Mouse (Mus musculus) CH12.LX (cell line): ENCODE data around the gene Snx32. TPM values are rescaled to one million over a fixed set of nuclear protein-coding genes. Genes with fewer than 3 reads are reported as not detected.

ENCODE experiments used
- DNase-seq: peaks from one replicate; pipeline ENCODE4 v3.0.0-alpha.2; 2013; ENCODE audit errors: extremely low read depth
- H3K27ac ChIP-seq: 2 replicates; pipeline ENCODE4 v1.5.1; 2012; ENCODE audit warnings: low read depth, mild to moderate bottlenecking, control low read depth, moderate library complexity; ENCODE audit not compliant: insufficient read depth
- H3K27me3 ChIP-seq: replicated peaks from 2 replicates; pipeline ENCODE3; 2012; ENCODE audit warnings: inconsistent platforms
- H3K36me3 ChIP-seq, 2 experiments: replicated peaks in 1 of 2; 2 replicates each; pipeline versions ENCODE3 to v1.6.1; 2012; ENCODE audit warnings: inconsistent platforms in 1 of 2, low read length in 1 of 2, mild to moderate bottlenecking in 1 of 2, mixed read lengths in 1 of 2, moderate library complexity in 1 of 2; ENCODE audit not compliant: control insufficient read depth in 1 of 2, insufficient read depth in 1 of 2
- H3K4me1 ChIP-seq, 2 experiments: 2 replicates each; pipeline ENCODE4 v1.6.1; 2012; ENCODE audit warnings: inconsistent platforms in 1 of 2, moderate library complexity in 1 of 2; ENCODE audit not compliant: insufficient read depth in 2 of 2, control insufficient read depth in 1 of 2
- H3K4me2 ChIP-seq: 2 replicates; pipeline ENCODE4 v1.6.1; 2012; ENCODE audit warnings: low read depth, mild to moderate bottlenecking, control low read depth; ENCODE audit not compliant: poor library complexity, insufficient read depth, severe bottlenecking
- H3K4me3 ChIP-seq, 3 experiments: fragments of 150-350 bp in 1 of 3; sonication (generic) in 1 of 3; replicated peaks in 1 of 3; 2 replicates each; pipeline versions ENCODE3 to v1.5.1; 2011 to 2012; ENCODE audit warnings: low read depth in 2 of 3, low read length in 2 of 3, mild to moderate bottlenecking in 2 of 3, moderate library complexity in 2 of 3, control low read depth in 1 of 3, improper control_type of control experiment in 1 of 3, inconsistent platforms in 1 of 3, mixed read lengths in 1 of 3; ENCODE audit not compliant: poor library complexity in 1 of 3
- H3K79me2 ChIP-seq: replicated peaks from 2 replicates; pipeline ENCODE4 v1.6.1; 2012; ENCODE audit warnings: mild to moderate bottlenecking, moderate library complexity; ENCODE audit not compliant: control insufficient read depth, poor library complexity, insufficient read depth, severe bottlenecking; ENCODE audit errors: extremely low read depth
- H3K9ac ChIP-seq: 2 replicates; pipeline ENCODE4 v1.6.1; 2012; ENCODE audit warnings: low read depth, mild to moderate bottlenecking, control low read depth, moderate library complexity; ENCODE audit not compliant: insufficient read depth
- H3K9me3 ChIP-seq: replicated peaks from 2 replicates; pipeline ENCODE3; 2012; ENCODE audit warnings: low read length, inconsistent platforms, mixed read lengths
- BHLHE40 ChIP-seq: IDR thresholded peaks from 2 replicates; pipeline ENCODE4 v1.6.1; 2011; ENCODE audit warnings: mild to moderate bottlenecking, low read depth, low read length, improper control_type of control experiment
- CHD1 ChIP-seq: IDR thresholded peaks from 2 replicates; pipeline ENCODE4 v1.6.1; 2012; ENCODE audit warnings: low read depth, low read length, improper control_type of control experiment, inconsistent platforms
- CTCF ChIP-seq, 2 experiments: IDR thresholded peaks in 1 of 2; conservative IDR thresholded peaks in 1 of 2; 2 replicates each; pipeline ENCODE4 v1.5.1; 2011 to 2012; ENCODE audit warnings: low read depth in 2 of 2, low read length in 2 of 2, improper control_type of control experiment in 1 of 2, inconsistent platforms in 1 of 2, mild to moderate bottlenecking in 1 of 2, moderate library complexity in 1 of 2
- ELF1 ChIP-seq: IDR thresholded peaks from 2 replicates; pipeline ENCODE4 v1.6.1; 2014; ENCODE audit warnings: low read depth, mild to moderate bottlenecking, inconsistent platforms, low read length, improper control_type of control experiment
- EP300 ChIP-seq: IDR thresholded peaks from 2 replicates; pipeline ENCODE4 v1.6.1; 2011; ENCODE audit warnings: low read length, improper control_type of control experiment
- ETS1 ChIP-seq: conservative IDR thresholded peaks from 2 replicates; pipeline ENCODE4 v1.6.1; 2012; ENCODE audit warnings: low read depth, mild to moderate bottlenecking, inconsistent platforms, low read length, improper control_type of control experiment, moderate library complexity
- HCFC1 ChIP-seq: IDR thresholded peaks from 2 replicates; pipeline ENCODE4 v1.6.1; 2012; ENCODE audit warnings: low read depth, mild to moderate bottlenecking, inconsistent platforms, low read length, improper control_type of control experiment
- JUND ChIP-seq: conservative IDR thresholded peaks from 2 replicates; pipeline ENCODE4 v1.6.1; 2011; ENCODE audit warnings: low read depth, low read length, improper control_type of control experiment
- KAT2A ChIP-seq: IDR thresholded peaks from 2 replicates; pipeline ENCODE4 v1.6.1; 2012; ENCODE audit warnings: low read length, improper control_type of control experiment, inconsistent platforms; ENCODE audit not compliant: insufficient replicate concordance
- MAFK ChIP-seq: IDR thresholded peaks from 2 replicates; pipeline ENCODE4 v1.6.1; 2011; ENCODE audit warnings: low read length, improper control_type of control experiment; ENCODE audit not compliant: insufficient replicate concordance
- MAX ChIP-seq: IDR thresholded peaks from 2 replicates; pipeline ENCODE4 v1.6.1; 2011; ENCODE audit warnings: low read length, improper control_type of control experiment
- MEF2A ChIP-seq: IDR thresholded peaks from 2 replicates; pipeline ENCODE4 v1.6.1; 2014; ENCODE audit warnings: low read depth, mild to moderate bottlenecking, inconsistent platforms, low read length, improper control_type of control experiment, borderline replicate concordance
- MXI1 ChIP-seq: IDR thresholded peaks from 2 replicates; pipeline ENCODE4 v1.6.1; 2011; ENCODE audit warnings: mild to moderate bottlenecking, low read depth, low read length, improper control_type of control experiment
- MYC ChIP-seq: IDR thresholded peaks from 2 replicates; pipeline ENCODE4 v1.6.1; 2011; ENCODE audit warnings: low read depth, mild to moderate bottlenecking, improper control_type of control experiment, low read length
- NELFE ChIP-seq: IDR thresholded peaks from 2 replicates; pipeline ENCODE4 v1.6.1; 2011; ENCODE audit warnings: low read depth, low read length, improper control_type of control experiment
- NRF1 ChIP-seq: IDR thresholded peaks from 2 replicates; pipeline ENCODE4 v1.6.1; 2014; ENCODE audit warnings: low read depth, mild to moderate bottlenecking, inconsistent platforms, low read length, improper control_type of control experiment, moderate library complexity
- PAX5 ChIP-seq: IDR thresholded peaks from 2 replicates; pipeline ENCODE4 v1.6.1; 2012; ENCODE audit warnings: low read length, inconsistent platforms, mixed read lengths
- POLR2A ChIP-seq: IDR thresholded peaks from 2 replicates; pipeline ENCODE4 v1.6.1; 2011; ENCODE audit warnings: low read depth, mild to moderate bottlenecking, improper control_type of control experiment, low read length
- POLR2AphosphoS2 ChIP-seq: IDR thresholded peaks from 2 replicates; pipeline ENCODE4 v1.6.1; 2011; ENCODE audit warnings: low read depth, low read length, improper control_type of control experiment
- RAD21 ChIP-seq: IDR thresholded peaks from 2 replicates; pipeline ENCODE4 v1.6.1; 2011; ENCODE audit warnings: low read depth, mild to moderate bottlenecking, low read length, improper control_type of control experiment, moderate library complexity
- SIN3A ChIP-seq: IDR thresholded peaks from 2 replicates; pipeline ENCODE4 v1.6.1; 2012; ENCODE audit warnings: low read length, improper control_type of control experiment, inconsistent platforms
- SMC3 ChIP-seq: IDR thresholded peaks from 2 replicates; pipeline ENCODE4 v1.6.1; 2011; ENCODE audit warnings: low read depth, low read length, improper control_type of control experiment
- TCF12 ChIP-seq: IDR thresholded peaks from 2 replicates; pipeline ENCODE4 v1.6.1; 2014; ENCODE audit warnings: low read depth, mild to moderate bottlenecking, inconsistent platforms, low read length, improper control_type of control experiment
- UBTF ChIP-seq: IDR thresholded peaks from 2 replicates; pipeline ENCODE4 v1.6.1; 2012; ENCODE audit warnings: low read depth, mild to moderate bottlenecking, inconsistent platforms, low read length, improper control_type of control experiment, moderate library complexity
- USF1 ChIP-seq: IDR thresholded peaks from 2 replicates; pipeline ENCODE4 v1.6.1; 2014; ENCODE audit warnings: low read depth, mild to moderate bottlenecking, inconsistent platforms, low read length, improper control_type of control experiment
- ZC3H11A ChIP-seq: IDR thresholded peaks from 2 replicates; pipeline ENCODE4 v1.6.1; 2012; ENCODE audit warnings: low read depth, mild to moderate bottlenecking, inconsistent platforms, low read length, improper control_type of control experiment
- ZKSCAN1 ChIP-seq: IDR thresholded peaks from 2 replicates; pipeline ENCODE4 v1.6.1; 2012; ENCODE audit warnings: low read depth, inconsistent platforms, low read length, improper control_type of control experiment, borderline replicate concordance
- ZMIZ1 ChIP-seq: IDR thresholded peaks from 2 replicates; pipeline ENCODE4 v1.6.1; 2012; ENCODE audit warnings: low read depth, mild to moderate bottlenecking, inconsistent platforms, low read length, improper control_type of control experiment
- ZNF384 ChIP-seq: IDR thresholded peaks from 2 replicates; pipeline ENCODE4 v1.6.1; 2012; ENCODE audit warnings: low read depth, low read length, improper control_type of control experiment, inconsistent platforms
- dilution Hi-C: fragments of 300-500 bp; cut with MboI; formaldehyde crosslinking; loops from 2 replicates; pipeline ENCODE4 v1.14.3; 2020; ENCODE audit warnings: low sequenced_read_pairs; ENCODE audit not compliant: extremely low pct_unique_long_range_greater_than_20kb, extremely low pct_ligation_motif_present
- in situ Hi-C: fragments of 300-500 bp; cut with MboI; formaldehyde crosslinking; loops from 3 replicates; pipeline ENCODE4 v1.14.3; 2019; ENCODE audit warnings: low sequenced_read_pairs, low pct_ligation_motif_present, low pct_unique_long_range_greater_than_20kb, mixed read lengths
- polyA plus RNA-seq: library from polyadenylated mRNA; unstranded; fragments of >175 nt; gene quantifications from 2 replicates; pipeline ENCODE4 v1.2.1, GENCODE M21; 2012; ENCODE audit warnings: low read depth; ENCODE audit not compliant: insufficient read length
- total RNA-seq, 2 experiments: library from RNA; depleted of rRNA; stranded (reverse); fragments of 300-350 nt in 1 of 2; fragments of >200 nt in 1 of 2; gene quantifications; 2 replicates each; pipeline ENCODE4 v1.2.3; 2012 to 2014

Gene Snx32
- total and polyA plus RNA-seq, 3 experiments: 0.75 to 2.7 (median 2.4) TPM

DNA sequence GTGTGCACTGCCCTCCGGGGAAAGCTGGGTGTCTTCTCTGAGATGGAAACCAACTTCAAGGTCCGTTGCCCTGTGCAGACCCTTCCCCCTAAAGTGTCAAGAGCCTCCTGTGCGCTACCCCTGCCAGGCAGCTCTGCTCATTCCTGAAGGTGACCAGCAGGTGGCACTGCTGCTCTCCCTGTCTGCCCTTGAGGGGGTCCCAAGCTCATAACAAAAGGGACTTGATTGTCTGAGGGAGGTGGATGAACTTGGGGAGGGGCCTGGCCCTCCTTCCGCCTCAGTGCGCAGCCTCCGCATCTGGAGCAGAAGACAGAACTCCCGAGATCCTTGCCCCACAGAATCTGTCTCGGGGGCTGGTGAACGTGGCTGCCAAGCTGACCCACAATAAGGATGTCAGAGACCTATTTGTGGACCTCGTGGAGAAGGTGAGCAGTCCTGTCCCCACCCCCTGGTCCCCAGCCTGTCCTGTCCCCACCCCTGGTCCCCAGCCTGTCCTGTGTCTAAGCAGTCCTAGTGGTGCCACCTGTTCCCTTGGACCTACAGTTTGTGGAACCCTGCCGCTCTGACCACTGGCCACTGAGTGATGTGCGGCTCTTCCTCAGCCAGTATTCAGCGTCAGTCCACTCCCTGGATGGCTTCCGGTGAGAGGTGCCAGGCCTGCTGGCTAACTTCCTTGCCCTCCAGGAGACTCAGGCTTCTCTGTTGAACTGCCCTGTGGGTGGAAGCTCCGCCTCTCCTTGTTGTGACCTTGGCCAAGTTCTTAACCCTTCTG is 46.4 kb downstream of the Snx32 start:
- no peak overlapping the region for H3K4me3 ChIP-seq
- H3K4me2 ChIP-seq: no peak overlapping the region
- peaks cover 6% of the 10 kb centered on the region for H3K79me2 ChIP-seq
- no peak overlapping the region for H3K27ac ChIP-seq
- in situ Hi-C loops: no loop called here
- H3K4me1 ChIP-seq: peaks cover 3 to 18% of the 10 kb centered on the region in 2 experiments; a peak in 3 of 4 replicates
- dilution Hi-C loops: no loop called here
- peak; percentile 42 for DNase-seq
- H3K9ac ChIP-seq: no peak overlapping the region
- no peaks in the 10 kb centered on the region for H3K9me3 ChIP-seq
- peaks cover 57 to 73% of the 10 kb centered on the region in 2 experiments for H3K36me3 ChIP-seq
- peaks cover 2% of the 10 kb centered on the region for H3K27me3 ChIP-seq
- TF ChIP-seq ETS1: no peak
- TF ChIP-seq ZKSCAN1: no peak
- no peak for TF ChIP-seq JUND
- no peak for TF ChIP-seq MAFK
- peak; percentile 58 for TF ChIP-seq SMC3
- no peak for TF ChIP-seq NRF1
- TF ChIP-seq MAX: no peak
- TF ChIP-seq MXI1: no peak
- TF ChIP-seq CTCF (conservative IDR thresholded peaks at IDR 0.05 in 1 of 2, IDR thresholded peaks at IDR 0.05 in 1 of 2; ENCODE audit: low read depth in 2 of 2, low read length in 2 of 2): peak; percentile 52 to 76; a peak in 3 of 4 replicates
- TF ChIP-seq ZC3H11A: no peak
- no peak for TF ChIP-seq USF1
- peak; percentile 67 for TF ChIP-seq RAD21
- no peak for TF ChIP-seq ELF1
- no peak for TF ChIP-seq CHD1
- TF ChIP-seq POLR2A: no peak
- TF ChIP-seq MYC: no peak
- TF ChIP-seq SIN3A: no peak
- TF ChIP-seq UBTF: no peak
- TF ChIP-seq PAX5: no peak
- no peak for TF ChIP-seq HCFC1
- no peak for TF ChIP-seq EP300

GRCm38 (mm10) chr19:5463212-5463611 is 47.1 kb downstream of the Snx32 start:
- H3K4me2 ChIP-seq: no peak overlapping the region

More at GRCm38 (mm10) chr19:5463212-5463611, 47.1 kb downstream of the Snx32 start:
- TF ChIP-seq POLR2AphosphoS2 (no peak), TCF12 (no peak), RAD21 (no peak), MEF2A (no peak), MXI1 (no peak), ZNF384 (no peak), KAT2A (no peak), ZMIZ1 (no peak), MAX (no peak), BHLHE40 (no peak), UBTF (no peak), NELFE (no peak)
- peaks cover 57 to 68% of the 10 kb centered on the region in 2 experiments for H3K36me3 ChIP-seq
- H3K4me3 ChIP-seq: no peak overlapping the region
- in situ Hi-C loops: no loop called here
- H3K27me3 ChIP-seq: peaks cover 7% of the 10 kb centered on the region
- peaks cover 3 to 18% of the 10 kb centered on the region in 2 experiments; a peak in 3 of 4 replicates for H3K4me1 ChIP-seq
- no peak for DNase-seq
- H3K79me2 ChIP-seq: peaks cover 6% of the 10 kb centered on the region
- no peak overlapping the region for H3K9ac ChIP-seq
- H3K27ac ChIP-seq: no peak overlapping the region
- no peaks in the 10 kb centered on the region for H3K9me3 ChIP-seq
- dilution Hi-C loops: no loop called here
